Mouse (Mus musculus): ENCODE measurements around the gene Tdrkh. TPM values are rescaled to one million over a fixed set of nuclear protein-coding genes. Genes with fewer than 3 reads are reported as not detected.

Tdrkh gene
- polyA plus RNA-seq, 1 experiment from 2014 or later, result 13.3 TPM

GRCm38 (mm10) chr3:94457055-94457454, 44.0 kb downstream of the Tdrkh start:
- WGBS, result 77% methylated on average over 3 of the region's 3 CpGs
- Histone ChIP-seq H3K4me1 (ENCODE audit: control insufficient read depth, insufficient read depth, low read length) (no peaks in the 10 kb centered on the region), H3K27me3 (ENCODE audit: control insufficient read depth, insufficient read depth, low read length) (no peaks in the 10 kb centered on the region), H3K36me3 (ENCODE audit: control insufficient read depth, insufficient read depth, low read length) (no peaks in the 10 kb centered on the region), H3K9me3 (ENCODE audit: control insufficient read depth, low read length) (no peaks in the 10 kb centered on the region), H3K27ac (ENCODE audit: low read depth, low read length) (no peak overlapping the region), H3K4me2 (replicated peaks; ENCODE audit: low read depth, low read length) (peak overlapping the region; percentile 44), H3K9ac (ENCODE audit: low read depth, low read length) (no peak overlapping the region), H3K4me3 (ENCODE audit: low read length) (no peak overlapping the region; the same call in 1 of the 2 replicates)
- ATAC-seq (ENCODE audit: low FRiP score, low TSS enrichment), result no peak

GRCm38 (mm10) chr3:94459834-94460233, 46.8 kb downstream of the Tdrkh start:
- Histone ChIP-seq H3K27ac (ENCODE audit: low read depth, low read length) (no peak overlapping the region), H3K36me3 (ENCODE audit: control insufficient read depth, insufficient read depth, low read length) (no peaks in the 10 kb centered on the region), H3K27me3 (ENCODE audit: control insufficient read depth, insufficient read depth, low read length) (no peaks in the 10 kb centered on the region), H3K9ac (ENCODE audit: low read depth, low read length) (no peak overlapping the region), H3K4me3 (ENCODE audit: low read length) (no peak overlapping the region), H3K4me1 (ENCODE audit: control insufficient read depth, insufficient read depth, low read length) (no peaks in the 10 kb centered on the region), H3K4me2 (replicated peaks; ENCODE audit: low read depth, low read length) (no peak overlapping the region), H3K9me3 (ENCODE audit: control insufficient read depth, low read length) (no peaks in the 10 kb centered on the region)
- no peak for ATAC-seq (ENCODE audit: low FRiP score, low TSS enrichment)
- WGBS, result 91% methylated on average over 2 of the region's 2 CpGs

- Histone ChIP-seq H3K9ac (ENCODE audit: low read depth, low read length) (no peak overlapping the region), H3K4me2 (replicated peaks; ENCODE audit: low read depth, low read length) (no peak overlapping the region), H3K27me3 (ENCODE audit: control insufficient read depth, insufficient read depth, low read length) (no peaks in the 10 kb centered on the region), H3K4me3 (ENCODE audit: low read length) (no peak overlapping the region), H3K36me3 (ENCODE audit: control insufficient read depth, insufficient read depth, low read length) (no peaks in the 10 kb centered on the region), H3K27ac (ENCODE audit: low read depth, low read length) (no peak overlapping the region), H3K9me3 (ENCODE audit: control insufficient read depth, low read length) (no peaks in the 10 kb centered on the region), H3K4me1 (ENCODE audit: control insufficient read depth, insufficient read depth, low read length) (no peaks in the 10 kb centered on the region)
- ATAC-seq (ENCODE audit: low FRiP score, low TSS enrichment), result no peak
- 50% methylated on average over 11 of the region's 11 CpGs for WGBS
Measured at GRCm38 (mm10) chr3:94463926-94464578, 51.0 kb downstream of the Tdrkh start.

- Histone ChIP-seq H3K27me3 (ENCODE audit: control insufficient read depth, insufficient read depth, low read length) (no peaks in the 10 kb centered on the region), H3K4me3 (ENCODE audit: low read length) (no peak overlapping the region), H3K36me3 (ENCODE audit: control insufficient read depth, insufficient read depth, low read length) (no peaks in the 10 kb centered on the region), H3K27ac (ENCODE audit: low read depth, low read length) (no peak overlapping the region), H3K9ac (ENCODE audit: low read depth, low read length) (no peak overlapping the region), H3K4me2 (replicated peaks; ENCODE audit: low read depth, low read length) (no peak overlapping the region), H3K4me1 (ENCODE audit: control insufficient read depth, insufficient read depth, low read length) (no peaks in the 10 kb centered on the region), H3K9me3 (ENCODE audit: control insufficient read depth, low read length) (no peaks in the 10 kb centered on the region)
- ATAC-seq (ENCODE audit: low FRiP score, low TSS enrichment), result no peak
- WGBS, result 63% methylated on average over 13 of the region's 13 CpGs
Measured at GRCm38 (mm10) chr3:94465632-94466430, 52.8 kb downstream of the Tdrkh start.

- Histone ChIP-seq H3K27me3 (ENCODE audit: control insufficient read depth, insufficient read depth, low read length) (no peaks in the 10 kb centered on the region), H3K36me3 (ENCODE audit: control insufficient read depth, insufficient read depth, low read length) (no peaks in the 10 kb centered on the region), H3K4me1 (ENCODE audit: control insufficient read depth, insufficient read depth, low read length) (no peaks in the 10 kb centered on the region), H3K27ac (ENCODE audit: low read depth, low read length) (no peak overlapping the region), H3K9ac (ENCODE audit: low read depth, low read length) (no peak overlapping the region), H3K4me2 (replicated peaks; ENCODE audit: low read depth, low read length) (no peak overlapping the region), H3K9me3 (ENCODE audit: control insufficient read depth, low read length) (no peaks in the 10 kb centered on the region), H3K4me3 (ENCODE audit: low read length) (no peak overlapping the region)
- no peak for ATAC-seq (ENCODE audit: low FRiP score, low TSS enrichment)
- WGBS, result 49% methylated on average over 3 of the region's 3 CpGs
Measured at GRCm38 (mm10) chr3:94468931-94469330, 55.9 kb downstream of the Tdrkh start.

GRCm38 (mm10) chr3:94472447-94473114, 59.5 kb downstream of the Tdrkh start:
- H3K4me1 ChIP-seq (ENCODE audit: control insufficient read depth, insufficient read depth, low read length), result no peaks in the 10 kb centered on the region
- H3K27ac ChIP-seq (ENCODE audit: low read depth, low read length), result no peak overlapping the region
- 11% methylated on average over 28 of the region's 28 CpGs for WGBS
- H3K4me3 ChIP-seq (ENCODE audit: low read length), result no peak overlapping the region
- H3K9ac ChIP-seq (ENCODE audit: low read depth, low read length), result no peak overlapping the region
- ATAC-seq (ENCODE audit: low FRiP score, low TSS enrichment), result peak; percentile 87
- no peaks in the 10 kb centered on the region for H3K9me3 ChIP-seq (ENCODE audit: control insufficient read depth, low read length)
- no peaks in the 10 kb centered on the region for H3K36me3 ChIP-seq (ENCODE audit: control insufficient read depth, insufficient read depth, low read length)
- H3K4me2 ChIP-seq (replicated peaks; ENCODE audit: low read depth, low read length), result peak overlapping the region; percentile 27
- no peaks in the 10 kb centered on the region for H3K27me3 ChIP-seq (ENCODE audit: control insufficient read depth, insufficient read depth, low read length)

- Histone ChIP-seq H3K4me3 (ENCODE audit: low read length) (no peak overlapping the region), H3K4me2 (replicated peaks; ENCODE audit: low read depth, low read length) (no peak overlapping the region), H3K9me3 (ENCODE audit: control insufficient read depth, low read length) (no peaks in the 10 kb centered on the region), H3K4me1 (ENCODE audit: control insufficient read depth, insufficient read depth, low read length) (no peaks in the 10 kb centered on the region), H3K36me3 (ENCODE audit: control insufficient read depth, insufficient read depth, low read length) (no peaks in the 10 kb centered on the region), H3K27me3 (ENCODE audit: control insufficient read depth, insufficient read depth, low read length) (0 out of 2 replicates have a peak, but pooled peaks cover 3% of the 10 kb centered on the region), H3K27ac (ENCODE audit: low read depth, low read length) (no peak overlapping the region), H3K9ac (ENCODE audit: low read depth, low read length) (no peak overlapping the region)
- no peak for ATAC-seq (ENCODE audit: low FRiP score, low TSS enrichment)
- 43% methylated on average over 10 of the region's 10 CpGs for WGBS
Measured at GRCm38 (mm10) chr3:94473115-94473505, 60.0 kb downstream of the Tdrkh start.

- H3K4me1 ChIP-seq (ENCODE audit: control insufficient read depth, insufficient read depth, low read length), result no peaks in the 10 kb centered on the region
- no peak overlapping the region for H3K27ac ChIP-seq (ENCODE audit: low read depth, low read length)
- H3K9ac ChIP-seq (ENCODE audit: low read depth, low read length), result no peak overlapping the region
- H3K36me3 ChIP-seq (ENCODE audit: control insufficient read depth, insufficient read depth, low read length), result no peaks in the 10 kb centered on the region
- H3K4me3 ChIP-seq (ENCODE audit: low read length), result no peak overlapping the region
- ATAC-seq (ENCODE audit: low FRiP score, low TSS enrichment), result no peak
- H3K4me2 ChIP-seq (replicated peaks; ENCODE audit: low read depth, low read length), result no peak overlapping the region
- WGBS, result 74% methylated on average over 5 of the region's 5 CpGs
- H3K27me3 ChIP-seq (ENCODE audit: control insufficient read depth, insufficient read depth, low read length), result peaks cover 6% of the 10 kb centered on the region; the same call in 1 of the 2 replicates
- no peaks in the 10 kb centered on the region for H3K9me3 ChIP-seq (ENCODE audit: control insufficient read depth, low read length)
Measured at GRCm38 (mm10) chr3:94473567-94474232, 60.6 kb downstream of the Tdrkh start.
